Comparison of ENCODE assay signal across 28 mouse cellular contexts in genomic region chr8:106925446-106925845, GRCm38 (mm10). TPM values are rescaled to one million over a fixed set of nuclear protein-coding genes. Genes with fewer than 3 reads are reported as not detected.
A peak's percentile ranks its signal among the peaks of the same experiment; 100 is the strongest.
DNase-seq lines count a peak whose midpoint lies in the region; ATAC-seq and TF ChIP-seq lines count a peak whose summit lies in the region.
"Had no signal": no experiment of that assay in that cellular context is flagged by ENCODE, and none has a peak within 500 bp of the region (broad histone marks: within the 10 kb centered on the region; RNA-seq: fewer than 3 reads in every experiment).

No protein-coding gene starts in this region.

- no peaks in the 10 kb centered on the region for H3K4me1 ChIP-seq in heart, postnatal 0 days (ENCODE audit: control insufficient read depth, insufficient read depth)
- peaks cover 4% of the 10 kb centered on the region; the same call in 1 of the 2 replicates for H3K4me1 ChIP-seq in brown adipose tissue, adult 24 weeks (ENCODE audit: control insufficient read depth, insufficient read depth, insufficient read length, low read length)
- 0 out of 2 replicates have a peak, but pooled peaks cover 5% of the 10 kb centered on the region for H3K4me1 ChIP-seq in stomach, postnatal 0 days (replicated peaks; ENCODE audit: control insufficient read depth, insufficient read depth)
- H3K4me1 ChIP-seq in kidney, adult 2 months (ENCODE audit: control insufficient read depth, insufficient read depth, low read length), result peaks cover 10% of the 10 kb centered on the region; the same call in 1 of the 2 replicates
- H3K4me1 ChIP-seq: forebrain, embryonic 13.5 days; liver, embryonic 13.5 days had no signal

- no peaks in the 10 kb centered on the region for H3K27me3 ChIP-seq in heart, postnatal 0 days (ENCODE audit: control insufficient read depth, insufficient read depth, low read length)
- H3K27me3 ChIP-seq in stomach, postnatal 0 days (ENCODE audit: control insufficient read depth, insufficient read depth, low read length), result no peaks in the 10 kb centered on the region
- H3K27me3 ChIP-seq in kidney, adult 2 months (replicated peaks; ENCODE audit: control insufficient read depth, insufficient read depth, low read length), result no peaks in the 10 kb centered on the region
- H3K27me3 ChIP-seq: embryonic facial prominence, embryonic 13.5 days; forebrain, embryonic 13.5 days; heart, embryonic 12.5 days; liver, embryonic 13.5 days had no signal

- H3K9ac ChIP-seq in heart, postnatal 0 days (replicated peaks; ENCODE audit: low read depth, low read length), result no peak overlapping the region
- no peak overlapping the region for H3K9ac ChIP-seq in stomach, postnatal 0 days (ENCODE audit: low read length)
- H3K9ac ChIP-seq: embryonic facial prominence, embryonic 13.5 days; forebrain, embryonic 13.5 days; heart, embryonic 12.5 days; liver, embryonic 13.5 days had no signal

- TF ChIP-seq POLR2A in kidney, adult 2 months (IDR thresholded peaks at IDR 0.05; ENCODE audit: low read depth, low read length), result no peak

- ATAC-seq in heart, postnatal 0 days (ENCODE audit: insufficient read depth, low read depth), result no peak
- no peak for ATAC-seq in stomach, postnatal 0 days (ENCODE audit: low FRiP score, low TSS enrichment)
- ATAC-seq: CD4-positive, CD25-positive, alpha-beta regulatory T cell, adult 4 months; forebrain, embryonic 13.5 days; hindbrain, embryonic 16.5 days; midbrain, embryonic 16.5 days had no signal

- no peak overlapping the region for H3K4me3 ChIP-seq in heart, postnatal 0 days (ENCODE audit: low read depth, low read length)
- H3K4me3 ChIP-seq in brown adipose tissue, adult 24 weeks (ENCODE audit: insufficient read depth, low read depth, low read length), result no peak overlapping the region
- no peak overlapping the region for H3K4me3 ChIP-seq in stomach, postnatal 0 days (ENCODE audit: low read depth, low read length)
- H3K4me3 ChIP-seq in kidney, adult 2 months (ENCODE audit: insufficient read depth, low read depth, low read length), result no peak overlapping the region
- H3K4me3 ChIP-seq: embryonic facial prominence, embryonic 13.5 days; forebrain, embryonic 13.5 days; heart, embryonic 12.5 days; hindbrain, embryonic 10.5 days; liver, embryonic 13.5 days had no signal

- WGBS in heart, postnatal 0 days, result 85% methylated on average over 4 of the region's 4 CpGs
- WGBS in stomach, postnatal 0 days, result 76% methylated on average over 4 of the region's 4 CpGs
- WGBS in kidney, adult 2 months, result 95% methylated on average over 4 of the region's 4 CpGs

- TF ChIP-seq CTCF in heart, postnatal 0 days (IDR thresholded peaks at IDR 0.05; ENCODE audit: low read depth), result no peak
- TF ChIP-seq CTCF in stomach, postnatal 0 days (IDR thresholded peaks at IDR 0.05; ENCODE audit: low read depth), result no peak
- TF ChIP-seq CTCF in kidney, adult 2 months (conservative IDR thresholded peaks at IDR 0.05; ENCODE audit: insufficient read depth, insufficient read length, low read depth, low read length), result no peak

- H3K9me3 ChIP-seq in heart, postnatal 0 days (replicated peaks; ENCODE audit: control insufficient read depth, low read length), result no peaks in the 10 kb centered on the region
- no peaks in the 10 kb centered on the region for H3K9me3 ChIP-seq in stomach, postnatal 0 days (ENCODE audit: control insufficient read depth, low read length)
- H3K9me3 ChIP-seq: embryonic facial prominence, embryonic 13.5 days; forebrain, embryonic 13.5 days; G1E; heart, embryonic 12.5 days; hindbrain, embryonic 10.5 days; liver, embryonic 13.5 days had no signal

- no peak overlapping the region for H3K4me2 ChIP-seq in heart, postnatal 0 days (ENCODE audit: low read depth, low read length)
- H3K4me2 ChIP-seq in stomach, postnatal 0 days (replicated peaks; ENCODE audit: low read depth), result no peak overlapping the region
- H3K4me2 ChIP-seq: embryonic facial prominence, embryonic 13.5 days; forebrain, embryonic 13.5 days; heart, embryonic 12.5 days; liver, embryonic 13.5 days; midbrain, embryonic 11.5 days had no signal

- no peak for DNase-seq in heart, postnatal 0 days (ENCODE audit: low spot score)
- DNase-seq in heart, adult 9 months (ENCODE audit: low spot score in 2 of 2), result no peak
- DNase-seq in ES-CJ7 (ENCODE audit: low read depth, low spot score), result peak; percentile 69
- no peak for DNase-seq in stomach, postnatal 0 days (ENCODE audit: low spot score)
- no peak for DNase-seq in kidney, adult 2 months
- no peak for DNase-seq in left cerebral cortex, postnatal 36 days (ENCODE audit: low spot score in 2 of 2)
- DNase-seq: adrenal gland, postnatal 14 days; cerebellum, adult 11-12 months; cerebellum, adult 9-11 months; embryo, embryonic 11 days; kidney, adult 18-20 months; left cerebral cortex, postnatal 4 days; liver, embryonic 13.5 days; lung, adult 18-20 months; right cerebral cortex, postnatal 4 days; thymus, postnatal 36 days had no signal

- intact Hi-C loops in left cerebral cortex, postnatal 36 days (cut with DNase I), result no loop called here

- H3K36me3 ChIP-seq in heart, postnatal 0 days (replicated peaks; ENCODE audit: control insufficient read depth, insufficient read depth, low read length), result peaks cover 30% of the 10 kb centered on the region
- H3K36me3 ChIP-seq in stomach, postnatal 0 days (ENCODE audit: control insufficient read depth, insufficient read depth, low read length), result peaks cover 4% of the 10 kb centered on the region
- peaks cover 2% of the 10 kb centered on the region; the same call in 1 of the 2 replicates for H3K36me3 ChIP-seq in kidney, adult 2 months (ENCODE audit: control insufficient read depth, insufficient read depth, low read length)

- peak overlapping the region; percentile 43; the same call in 1 of the 2 replicates for H3K27ac ChIP-seq in heart, postnatal 0 days (ENCODE audit: low read depth)
- peak overlapping the region; percentile 16; the same call in 1 of the 2 replicates for H3K27ac ChIP-seq in brown adipose tissue, adult 24 weeks (replicated peaks; ENCODE audit: low read depth, low read length)
- H3K27ac ChIP-seq in stomach, postnatal 0 days (replicated peaks), result peak overlapping the region; percentile 75
- H3K27ac ChIP-seq in kidney, adult 2 months (ENCODE audit: insufficient read depth, low read depth, low read length), result no peak overlapping the region
- H3K27ac ChIP-seq: forebrain, embryonic 13.5 days; hindbrain, embryonic 10.5 days; kidney, postnatal 0 days; liver, embryonic 13.5 days had no signal

- TF ChIP-seq EP300 in heart, postnatal 0 days (IDR thresholded peaks at IDR 0.05; ENCODE audit: low read depth), result no peak
- TF ChIP-seq EP300 in stomach, postnatal 0 days (optimal IDR thresholded peaks at IDR 0.05), result no peak

RNA-seq across cellular contexts. Expression of gene Sntb2, which starts 10.1 kb away (rescaled TPM):
- 19.2 and 21.2 TPM in 2 replicates for total RNA-seq in heart, postnatal 0 days (2014; rRNA removed; ENCODE audit: low replicate concordance)
- polyA plus RNA-seq in heart, postnatal 0 days (2015; fragmentation: Nextera tagmentation; extraction: Ambion mirVana), result 8.5 and 9.5 TPM in 2 replicates
- 4.1 and 6.9 TPM in 2 replicates for polyA plus RNA-seq in brown adipose tissue, adult 24 weeks (2012; ENCODE audit: insufficient read depth, insufficient read length, missing spikeins)
- polyA plus RNA-seq in stomach, postnatal 0 days (2015; fragmentation: Nextera tagmentation; extraction: Ambion mirVana), result 9.1 and 10.2 TPM in 2 replicates
- polyA plus RNA-seq in kidney, adult 2 months (2012; rRNA removed), result 9.4 and 10.4 TPM in 2 replicates
- total RNA-seq in left cerebral cortex, postnatal 36 days (2021), result 10 to 100 TPM; 13.7 to 17.0 TPM

RNA-seq across cellular contexts. Expression of gene Utp4, which starts 32.0 kb away (rescaled TPM):
- total RNA-seq in heart, postnatal 0 days (2014; rRNA removed; ENCODE audit: low replicate concordance), result 18.9 and 30.6 TPM in 2 replicates
- polyA plus RNA-seq in heart, postnatal 0 days (2015; fragmentation: Nextera tagmentation; extraction: Ambion mirVana), result 26.0 and 29.1 TPM in 2 replicates
- polyA plus RNA-seq in brown adipose tissue, adult 24 weeks (2012; ENCODE audit: insufficient read depth, insufficient read length, missing spikeins), result 19.8 and 24.4 TPM in 2 replicates
- 30.4 and 33.7 TPM in 2 replicates for polyA plus RNA-seq in stomach, postnatal 0 days (2015; fragmentation: Nextera tagmentation; extraction: Ambion mirVana)
- 24.1 and 24.5 TPM in 2 replicates for polyA plus RNA-seq in kidney, adult 2 months (2012; rRNA removed)
- 10 to 100 TPM; 30.0 to 35.2 TPM for total RNA-seq in left cerebral cortex, postnatal 36 days (2021)

RNA-seq across cellular contexts. Expression of gene Has3, which starts 55.4 kb away (rescaled TPM):
- total RNA-seq in heart, postnatal 0 days (2014; rRNA removed; ENCODE audit: low replicate concordance), result 2.5 and 4.6 TPM in 2 replicates
- polyA plus RNA-seq in heart, postnatal 0 days (2015; fragmentation: Nextera tagmentation; extraction: Ambion mirVana), result 0.11 and 0.14 TPM in 2 replicates
- polyA plus RNA-seq in brown adipose tissue, adult 24 weeks (2012; ENCODE audit: insufficient read depth, insufficient read length, missing spikeins), result not detected in 2 replicates
- polyA plus RNA-seq in stomach, postnatal 0 days (2015; fragmentation: Nextera tagmentation; extraction: Ambion mirVana), result 0.28 and 0.40 TPM in 2 replicates
- 0.72 and 0.98 TPM in 2 replicates for polyA plus RNA-seq in kidney, adult 2 months (2012; rRNA removed)
- 1 to 10 TPM; 1.1 to 1.6 TPM for total RNA-seq in left cerebral cortex, postnatal 36 days (2021)
- total RNA-seq: megakaryocyte, adult 5-6 weeks had no signal
- polyA plus RNA-seq: G1E had no signal
